Mouse (Mus musculus): Measurements from ENCODE around the gene Mad1l1. TPM values are rescaled to one million over a fixed set of nuclear protein-coding genes. Genes with fewer than 3 reads are reported as not detected.

Gene Mad1l1
- total and polyA plus RNA-seq, 2 experiments = 6.7 to 14.4 TPM

GRCm38 (mm10) chr5:139959741-139960140, 361.6 kb downstream of the Mad1l1 start:
- Histone ChIP-seq H3K4me3 (ENCODE audit: insufficient read depth, low read depth, low read length) (no peak overlapping the region), H3K4me1 (ENCODE audit: control insufficient read depth, insufficient read depth, low read length) (0 out of 2 replicates have a peak, but pooled peaks cover 1% of the 10 kb centered on the region), H3K9ac (ENCODE audit: low read depth, low read length) (no peak overlapping the region), H3K27me3 (ENCODE audit: control insufficient read depth, insufficient read depth, low read length) (no peaks in the 10 kb centered on the region), H3K36me3 (ENCODE audit: control insufficient read depth, insufficient read depth, low read length) (no peaks in the 10 kb centered on the region), H3K27ac (replicated peaks; ENCODE audit: insufficient read depth, low read depth, low read length) (no peak overlapping the region), H3K79me2 (ENCODE audit: control insufficient read depth, insufficient read depth, low read length) (no peaks in the 10 kb centered on the region)
- peak; percentile 64 for DNase-seq (ENCODE audit: extremely low read depth, low read depth, low spot score)
- WGBS = 72% methylated on average over 4 of the region's 4 CpGs
- TF ChIP-seq CTCF (IDR thresholded peaks at IDR 0.05; ENCODE audit: low read depth, low read length) (no peak), POLR2A (IDR thresholded peaks at IDR 0.05; ENCODE audit: extremely low read depth, insufficient read depth, low read length) (no peak)

Other genes with a start within 250 kb of the Mad1l1 start
- 20.7 and 25.3 TPM in 2 replicates for gene Nudt1, start 104 bp upstream of the Mad1l1 start, total RNA-seq (2014; rRNA removed)
- gene Nudt1, start 104 bp upstream of the Mad1l1 start, polyA plus RNA-seq (2012; rRNA removed) = 15.8 and 20.2 TPM in 2 replicates
- gene Mrm2, start 10.3 kb upstream of the Mad1l1 start, total RNA-seq (2014; rRNA removed) = 6.8 and 8.0 TPM in 2 replicates
- gene Mrm2, start 10.3 kb upstream of the Mad1l1 start, polyA plus RNA-seq (2012; rRNA removed) = 8.4 and 8.9 TPM in 2 replicates
- 12.5 and 14.0 TPM in 2 replicates for gene Snx8, start 67.7 kb upstream of the Mad1l1 start, total RNA-seq (2014; rRNA removed)
- 10.2 and 11.2 TPM in 2 replicates for gene Snx8, start 67.7 kb upstream of the Mad1l1 start, polyA plus RNA-seq (2012; rRNA removed)
- gene Eif3b, start 97.8 kb upstream of the Mad1l1 start, total RNA-seq (2014; rRNA removed) = 37.9 and 51.5 TPM in 2 replicates
- 58.3 and 64.8 TPM in 2 replicates for gene Eif3b, start 97.8 kb upstream of the Mad1l1 start, polyA plus RNA-seq (2012; rRNA removed)
- not detected in 2 replicates for gene Gm4869, start 124.1 kb upstream of the Mad1l1 start, total RNA-seq (2014; rRNA removed)
- gene Gm4869, start 124.1 kb upstream of the Mad1l1 start, polyA plus RNA-seq (2012; rRNA removed) = not detected in 2 replicates
- gene Chst12, start 184.0 kb upstream of the Mad1l1 start, total RNA-seq (2014; rRNA removed) = 0.27 and 0.28 TPM in 2 replicates
- gene Chst12, start 184.0 kb upstream of the Mad1l1 start, polyA plus RNA-seq (2012; rRNA removed) = 1.1 and 1.4 TPM in 2 replicates
- gene Grifin, start 243.5 kb upstream of the Mad1l1 start, total RNA-seq (2014; rRNA removed) = not detected in 2 replicates
- not detected in 2 replicates for gene Grifin, start 243.5 kb upstream of the Mad1l1 start, polyA plus RNA-seq (2012; rRNA removed)

Measured in liver, adult 2 months (tissue).